Mouse (Mus musculus) cerebellum, adult 2 months (tissue): Measurements from ENCODE around the gene Kdelc2. TPM values are rescaled to one million over a fixed set of nuclear protein-coding genes. Genes with fewer than 3 reads are reported as not detected.

Experiments
- DNase-seq, 2 experiments: peaks; one replicate each; pipeline ENCODE4 v3.0.0; 2021
- H3K27ac ChIP-seq: fragments of 200-500 bp; 2 replicates; pipeline ENCODE4 v1.5.1; 2012; ENCODE audit warnings: low read length, control low read depth, inconsistent platforms; ENCODE audit not compliant: insufficient read depth
- H3K27me3 ChIP-seq: fragments of 200-500 bp; 2 replicates; pipeline ENCODE4 v1.6.1; 2012; ENCODE audit warnings: inconsistent platforms, mild to moderate bottlenecking, low read length, moderate library complexity; ENCODE audit not compliant: control insufficient read depth, insufficient read depth
- H3K4me1 ChIP-seq: fragments of 200-500 bp; 2 replicates; pipeline ENCODE4 v1.6.1; 2011; ENCODE audit warnings: low read length; ENCODE audit not compliant: control insufficient read depth, insufficient read depth
- H3K4me3 ChIP-seq: fragments of 200-500 bp; replicated peaks from 2 replicates; pipeline ENCODE3; 2011; ENCODE audit warnings: mild to moderate bottlenecking, low read depth, low read length, control low read depth; ENCODE audit not compliant: insufficient read depth
- CTCF ChIP-seq: fragments of 200-500 bp; IDR thresholded peaks from 2 replicates; pipeline ENCODE4 v1.5.1; 2011; ENCODE audit warnings: low read depth, mild to moderate bottlenecking, control low read depth, low read length, moderate library complexity, borderline replicate concordance; ENCODE audit not compliant: insufficient read depth
- POLR2A ChIP-seq: fragments of 200-500 bp; IDR thresholded peaks from 2 replicates; pipeline ENCODE4 v1.6.1; 2011; ENCODE audit warnings: low read length, control low read depth, borderline replicate concordance; ENCODE audit not compliant: insufficient read depth
- WGBS: fragments of 180-500 bp; shearing (Covaris S2); methylation state at CpG from one replicate; pipeline ENCODE4 v1.1.7; 2018; 5-methylcytosine and 5-hydroxymethylcytosine counted together
- polyA plus RNA-seq: library from polyadenylated mRNA; depleted of rRNA; stranded (reverse); fragments of >200 nt; gene quantifications from 2 replicates; pipeline ENCODE4 v1.2.3, GENCODE M21; 2012

Gene Kdelc2
- polyA plus RNA-seq, 1 experiment = 3.5 TPM

- Histone ChIP-seq H3K4me1 (peaks cover 23% of the 10 kb centered on the region), H3K27me3 (no peaks in the 10 kb centered on the region), H3K4me3 (peak overlapping the region; percentile 15), H3K27ac (peak overlapping the region; percentile 90; the same call in 1 of the 2 replicates)
- 6% methylated on average over 3 of the region's 3 CpGs for WGBS
- TF ChIP-seq CTCF = no peak
- TF ChIP-seq POLR2A = no peak
- peak; percentile 31 to 52 for DNase-seq
Measured at GRCm38 (mm10) chr9:53345728-53346127, 38.1 kb upstream of the Kdelc2 start.

- H3K4me1 ChIP-seq = peaks cover 23% of the 10 kb centered on the region
- 14% methylated on average over 6 of the region's 6 CpGs for WGBS
- no peak overlapping the region for H3K4me3 ChIP-seq
- DNase-seq = peak in 1 of 2 experiments; percentile 25
- TF ChIP-seq POLR2A = no peak
- no peak for TF ChIP-seq CTCF
- peak overlapping the region; percentile 90; the same call in 1 of the 2 replicates for H3K27ac ChIP-seq
- no peaks in the 10 kb centered on the region for H3K27me3 ChIP-seq
Measured at GRCm38 (mm10) chr9:53346402-53346801, 37.4 kb upstream of the Kdelc2 start.

DNA sequence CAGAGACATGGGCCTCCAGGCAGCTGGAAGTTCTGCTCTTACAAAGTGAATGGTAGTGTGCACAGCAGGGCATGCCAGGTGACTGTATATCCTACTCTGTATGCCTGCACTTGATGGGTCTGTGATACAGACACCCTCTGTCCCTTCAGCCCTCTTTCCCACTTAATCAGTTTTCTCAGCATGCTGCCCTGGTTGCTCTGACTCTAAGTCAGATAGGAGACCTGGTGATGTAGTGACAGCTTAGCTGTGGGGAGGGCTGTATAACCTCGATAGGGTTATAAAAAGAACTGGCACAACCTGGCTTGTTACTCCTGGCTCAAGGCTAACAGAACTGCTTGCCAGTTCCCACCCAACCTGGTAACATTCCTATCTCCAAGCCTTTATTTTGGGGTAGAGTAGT lies 34.6 kb upstream of the Kdelc2 start:
- Histone ChIP-seq H3K27ac (peak overlapping the region; percentile 83), H3K27me3 (no peaks in the 10 kb centered on the region), H3K4me1 (peaks cover 31% of the 10 kb centered on the region), H3K4me3 (peak overlapping the region; percentile 32)
- DNase-seq = peak; percentile 77 to 89
- no peak for TF ChIP-seq CTCF
- TF ChIP-seq POLR2A = no peak
- 14% methylated on average over 1 of the region's 1 CpGs for WGBS

DNA sequence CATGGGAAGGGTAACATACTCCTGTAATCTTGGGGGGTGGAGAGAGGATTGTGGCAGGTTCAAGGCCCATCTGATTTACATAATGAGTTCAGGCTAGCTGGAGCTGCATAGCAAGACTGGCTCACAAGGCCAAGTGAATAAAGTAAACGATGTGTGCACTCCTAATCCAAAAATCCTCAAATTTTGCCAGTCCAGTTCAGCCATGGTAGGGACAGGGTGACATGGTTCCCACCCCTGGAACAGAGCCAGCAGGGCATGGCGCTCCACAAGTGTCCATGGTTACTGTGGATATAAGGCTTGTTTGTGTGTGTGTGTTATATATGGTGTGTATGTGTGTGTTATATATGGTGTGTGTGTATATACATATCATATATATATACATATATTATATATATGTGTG lies 33.5 kb upstream of the Kdelc2 start:
- WGBS = 68% methylated on average over 2 of the region's 2 CpGs

DNA sequence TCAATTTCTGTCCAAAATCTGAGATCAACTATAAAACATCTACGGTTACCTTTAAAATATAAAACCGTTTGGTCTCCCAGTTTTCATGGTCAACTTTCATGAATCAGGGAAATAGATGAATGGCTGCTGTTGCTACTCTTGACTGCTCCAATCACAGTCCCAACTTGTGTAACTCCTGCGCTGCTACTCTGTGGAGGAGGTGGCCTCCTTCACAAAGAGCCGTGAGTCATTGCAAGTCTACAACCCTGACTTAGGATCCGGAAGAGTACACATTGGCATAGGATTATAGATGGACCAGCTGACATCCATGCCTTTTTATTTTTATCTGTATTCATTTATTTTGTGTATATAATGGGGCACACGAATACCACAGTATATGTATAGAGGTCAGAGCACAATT lies 31.9 kb upstream of the Kdelc2 start:
- Histone ChIP-seq H3K27me3 (no peaks in the 10 kb centered on the region), H3K4me1 (peaks cover 33% of the 10 kb centered on the region), H3K4me3 (no peak overlapping the region), H3K27ac (no peak overlapping the region)
- no peak for DNase-seq
- no peak for TF ChIP-seq CTCF
- TF ChIP-seq POLR2A = no peak
- 60% methylated on average over 6 of the region's 6 CpGs for WGBS

More for the DNA sequence above, 33.5 kb upstream of the Kdelc2 start:
- H3K4me3 ChIP-seq = no peak overlapping the region
- H3K27me3 ChIP-seq = no peaks in the 10 kb centered on the region
- H3K4me1 ChIP-seq = peaks cover 34% of the 10 kb centered on the region
- peak in 1 of 2 experiments; percentile 32 for DNase-seq
- no peak overlapping the region for H3K27ac ChIP-seq
- TF ChIP-seq POLR2A (no peak), CTCF (no peak)

DNA sequence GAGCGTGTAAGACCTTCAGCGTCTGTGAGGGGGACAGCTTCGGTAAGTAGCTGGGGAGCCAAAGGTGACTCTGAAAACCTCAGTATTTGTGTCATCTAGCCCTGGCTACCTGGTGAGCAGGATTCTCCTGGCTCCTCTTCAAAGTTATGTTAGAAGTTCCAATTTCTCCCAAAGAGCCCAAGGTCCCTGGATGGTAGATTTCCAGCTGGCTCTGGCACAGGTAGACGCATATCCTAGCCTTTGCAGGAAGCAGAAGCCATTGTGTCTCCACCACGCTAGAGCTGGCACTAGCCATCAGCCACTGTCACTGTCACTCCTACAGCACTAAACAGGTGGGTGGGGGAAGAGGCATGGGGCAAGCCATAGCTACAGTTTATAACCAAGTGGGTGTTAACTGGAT lies 30.7 kb upstream of the Kdelc2 start:
- WGBS = 17% methylated on average over 5 of the region's 5 CpGs
- H3K4me3 ChIP-seq = no peak overlapping the region
- TF ChIP-seq POLR2A (no peak), CTCF (no peak)
- H3K27ac ChIP-seq = peak overlapping the region; percentile 28; the same call in 1 of the 2 replicates
- peaks cover 24% of the 10 kb centered on the region for H3K4me1 ChIP-seq
- peak; percentile 55 to 70 for DNase-seq
- no peaks in the 10 kb centered on the region for H3K27me3 ChIP-seq

GRCm38 (mm10) chr9:53356219-53357155 lies 27.3 kb upstream of the Kdelc2 start:
- Histone ChIP-seq H3K27me3 (no peaks in the 10 kb centered on the region), H3K27ac (no peak overlapping the region), H3K4me3 (no peak overlapping the region), H3K4me1 (peaks cover 11% of the 10 kb centered on the region)
- 53% methylated on average over 14 of the region's 14 CpGs for WGBS
- TF ChIP-seq CTCF (no peak), POLR2A (no peak)
- DNase-seq = peak in 1 of 2 experiments; percentile 16

DNA sequence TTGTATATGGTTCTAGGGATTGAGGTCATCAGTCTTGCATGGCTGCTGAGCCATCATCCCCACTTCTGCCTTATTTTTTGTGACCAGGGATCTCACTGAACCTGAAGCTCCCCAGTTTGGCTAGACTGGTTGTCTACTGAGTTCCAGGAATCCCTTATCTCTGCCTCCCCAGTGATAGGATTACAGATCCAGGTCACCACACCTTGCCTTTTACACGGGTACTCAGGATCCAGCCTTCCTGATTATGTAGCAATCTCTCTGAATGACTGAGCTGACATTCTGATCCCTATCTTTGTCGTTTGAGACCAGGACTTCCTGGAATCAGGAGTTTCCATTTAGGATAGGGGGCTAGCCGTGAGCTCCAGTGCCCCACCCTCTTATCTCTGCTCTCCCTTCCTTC lies 12.5 kb upstream of the Kdelc2 start:
- Histone ChIP-seq H3K27ac (no peak overlapping the region), H3K27me3 (no peaks in the 10 kb centered on the region), H3K4me3 (no peak overlapping the region), H3K4me1 (peaks cover 2% of the 10 kb centered on the region; the same call in 1 of the 2 replicates)
- WGBS = 70% methylated on average over 3 of the region's 3 CpGs
- no peak for DNase-seq
- TF ChIP-seq CTCF (no peak), POLR2A (no peak)
